Mouse (Mus musculus): ENCODE data around the gene Krt26. TPM values are rescaled to one million over a fixed set of nuclear protein-coding genes. Genes with fewer than 3 reads are reported as not detected.

Krt26 gene
- 0.04 TPM in 1 of 2 replicates, not detected in the other for polyA plus RNA-seq (2012; rRNA removed)

- Histone ChIP-seq H3K4me1 (ENCODE audit: control insufficient read depth, insufficient read depth, low read length) (no peaks in the 10 kb centered on the region), H3K4me3 (ENCODE audit: insufficient read depth, low read length) (no peak within 1 kb of the TSS), H3K27ac (ENCODE audit: insufficient read depth, low read length) (no peak within 1 kb of the TSS)
- no peak for TF ChIP-seq POLR2A (IDR thresholded peaks at IDR 0.05; ENCODE audit: extremely low read depth, insufficient read depth, low read length)
- TF ChIP-seq CTCF (IDR thresholded peaks at IDR 0.05; ENCODE audit: extremely low read depth, insufficient read depth, low read length), result no peak
These were observed at the start of gene Krt26 for GRCm38 (mm10) chr11:99337866-99338265. Gene Krt26, minus strand, starts transcription at chr11:99337966.

GRCm38 (mm10) chr11:99385813-99386721 is 48.3 kb upstream of the Krt26 start:
- Histone ChIP-seq H3K27ac (ENCODE audit: insufficient read depth, low read length) (peak overlapping the region; percentile 96), H3K4me3 (ENCODE audit: insufficient read depth, low read length) (peak overlapping the region; percentile 67), H3K4me1 (ENCODE audit: control insufficient read depth, insufficient read depth, low read length) (peaks cover 3% of the 10 kb centered on the region; the same call in 1 of the 2 replicates)
- TF ChIP-seq POLR2A (IDR thresholded peaks at IDR 0.05; ENCODE audit: extremely low read depth, insufficient read depth, low read length) (0 out of 2 replicates have a peak, but pooled peaks have one; percentile 15), CTCF (IDR thresholded peaks at IDR 0.05; ENCODE audit: extremely low read depth, insufficient read depth, low read length) (no peak)

GRCm38 (mm10) chr11:99379568-99379967 is 41.8 kb upstream of the Krt26 start:
- peak; percentile 90 for TF ChIP-seq CTCF (IDR thresholded peaks at IDR 0.05; ENCODE audit: extremely low read depth, insufficient read depth, low read length)
- no peak for TF ChIP-seq POLR2A (IDR thresholded peaks at IDR 0.05; ENCODE audit: extremely low read depth, insufficient read depth, low read length)
- Histone ChIP-seq H3K4me1 (ENCODE audit: control insufficient read depth, insufficient read depth, low read length) (no peaks in the 10 kb centered on the region), H3K27ac (ENCODE audit: insufficient read depth, low read length) (no peak overlapping the region), H3K4me3 (ENCODE audit: insufficient read depth, low read length) (no peak overlapping the region)

- Histone ChIP-seq H3K27ac (ENCODE audit: insufficient read depth, low read length) (no peak within 1 kb of the TSS), H3K4me3 (ENCODE audit: insufficient read depth, low read length) (no peak within 1 kb of the TSS), H3K4me1 (ENCODE audit: control insufficient read depth, insufficient read depth, low read length) (peaks cover 3% of the 10 kb centered on the region)
- TF ChIP-seq CTCF (IDR thresholded peaks at IDR 0.05; ENCODE audit: extremely low read depth, insufficient read depth, low read length) (no peak), POLR2A (IDR thresholded peaks at IDR 0.05; ENCODE audit: extremely low read depth, insufficient read depth, low read length) (no peak)
These were observed 37.0 kb upstream of the Krt26 start, which contains the start of gene Krt28 for GRCm38 (mm10) chr11:99374803-99375202. Gene Krt28, minus strand, starts transcription at chr11:99374903.

- H3K27ac ChIP-seq (ENCODE audit: insufficient read depth, low read length), result no peak overlapping the region
- TF ChIP-seq CTCF (IDR thresholded peaks at IDR 0.05; ENCODE audit: extremely low read depth, insufficient read depth, low read length) (no peak), POLR2A (IDR thresholded peaks at IDR 0.05; ENCODE audit: extremely low read depth, insufficient read depth, low read length) (no peak)
- H3K4me3 ChIP-seq (ENCODE audit: insufficient read depth, low read length), result no peak overlapping the region
- peaks cover 4% of the 10 kb centered on the region for H3K4me1 ChIP-seq (ENCODE audit: control insufficient read depth, insufficient read depth, low read length)
These were observed 32.2 kb upstream of the Krt26 start for GRCm38 (mm10) chr11:99369853-99370451.

GRCm38 (mm10) chr11:99369229-99369628 is 31.5 kb upstream of the Krt26 start:
- peaks cover 4% of the 10 kb centered on the region for H3K4me1 ChIP-seq (ENCODE audit: control insufficient read depth, insufficient read depth, low read length)
- TF ChIP-seq POLR2A (IDR thresholded peaks at IDR 0.05; ENCODE audit: extremely low read depth, insufficient read depth, low read length), result no peak
- peak; percentile 29; the same call in 1 of the 2 replicates for TF ChIP-seq CTCF (IDR thresholded peaks at IDR 0.05; ENCODE audit: extremely low read depth, insufficient read depth, low read length)
- H3K27ac ChIP-seq (ENCODE audit: insufficient read depth, low read length), result no peak overlapping the region
- no peak overlapping the region for H3K4me3 ChIP-seq (ENCODE audit: insufficient read depth, low read length)

- Histone ChIP-seq H3K4me1 (ENCODE audit: control insufficient read depth, insufficient read depth, low read length) (peaks cover 4% of the 10 kb centered on the region), H3K27ac (ENCODE audit: insufficient read depth, low read length) (no peak overlapping the region), H3K4me3 (ENCODE audit: insufficient read depth, low read length) (no peak overlapping the region)
- TF ChIP-seq CTCF (IDR thresholded peaks at IDR 0.05; ENCODE audit: extremely low read depth, insufficient read depth, low read length) (no peak), POLR2A (IDR thresholded peaks at IDR 0.05; ENCODE audit: extremely low read depth, insufficient read depth, low read length) (no peak)
These were observed 29.0 kb upstream of the Krt26 start for GRCm38 (mm10) chr11:99366791-99367190.

- Histone ChIP-seq H3K4me1 (ENCODE audit: control insufficient read depth, insufficient read depth, low read length) (no peaks in the 10 kb centered on the region), H3K27ac (ENCODE audit: insufficient read depth, low read length) (no peak overlapping the region), H3K4me3 (ENCODE audit: insufficient read depth, low read length) (no peak overlapping the region)
- TF ChIP-seq CTCF (IDR thresholded peaks at IDR 0.05; ENCODE audit: extremely low read depth, insufficient read depth, low read length) (peak; percentile 69), POLR2A (IDR thresholded peaks at IDR 0.05; ENCODE audit: extremely low read depth, insufficient read depth, low read length) (no peak)
These were observed 26.6 kb upstream of the Krt26 start for GRCm38 (mm10) chr11:99364412-99364811.

GRCm38 (mm10) chr11:99361423-99361822 is 23.7 kb upstream of the Krt26 start:
- Histone ChIP-seq H3K4me3 (ENCODE audit: insufficient read depth, low read length) (no peak overlapping the region), H3K4me1 (ENCODE audit: control insufficient read depth, insufficient read depth, low read length) (no peaks in the 10 kb centered on the region), H3K27ac (ENCODE audit: insufficient read depth, low read length) (no peak overlapping the region)
- TF ChIP-seq POLR2A (IDR thresholded peaks at IDR 0.05; ENCODE audit: extremely low read depth, insufficient read depth, low read length) (no peak), CTCF (IDR thresholded peaks at IDR 0.05; ENCODE audit: extremely low read depth, insufficient read depth, low read length) (no peak)
